Mouse (Mus musculus): ENCODE data around the gene Tmem262. TPM values are rescaled to one million over a fixed set of nuclear protein-coding genes. Genes with fewer than 3 reads are reported as not detected.

The Tmem262 gene
- polyA plus RNA-seq, 1 experiment = 0.13 TPM

DNA sequence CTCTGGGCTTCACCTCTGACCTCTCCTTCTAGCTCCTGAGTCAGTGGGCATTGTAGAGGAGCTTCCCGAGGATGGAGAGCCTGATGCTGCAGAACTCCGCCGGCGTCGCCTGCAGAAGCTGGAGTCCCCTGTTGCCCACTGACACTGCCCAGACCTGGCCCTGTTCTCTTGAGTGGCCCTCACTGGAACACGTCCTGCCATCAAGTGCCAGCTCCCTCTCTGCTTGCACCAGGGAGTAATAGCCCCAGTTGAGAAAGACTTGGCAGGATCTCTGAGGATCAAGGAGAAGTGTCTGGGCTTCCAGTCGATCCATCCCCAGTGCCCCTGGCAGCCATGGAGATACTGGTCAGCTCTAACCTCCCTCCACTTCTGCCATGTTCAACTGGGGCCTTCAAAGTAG, 27.3 kb upstream of the Tmem262 start:
- Histone ChIP-seq H3ac (ENCODE audit: control insufficient read depth, insufficient read length) (no peak overlapping the region), H3K36me3 (ENCODE audit: control insufficient read depth, insufficient read depth) (peaks cover 34% of the 10 kb centered on the region), H3K79me2 (ENCODE audit: control insufficient read depth, insufficient read depth) (peaks cover 45% of the 10 kb centered on the region), H3K4me3 (no peak overlapping the region), H3K4me2 (ENCODE audit: low read depth) (no peak overlapping the region), H3K27me3 (ENCODE audit: control insufficient read depth, insufficient read depth, insufficient read length) (no peaks in the 10 kb centered on the region)
- TF ChIP-seq POLR2A (IDR thresholded peaks at IDR 0.05; ENCODE audit: insufficient read length, low read depth) = peak; percentile 28
- no peak for TF ChIP-seq TCF3 (IDR thresholded peaks at IDR 0.05; ENCODE audit: insufficient read length, low read depth)

GRCm38 (mm10) chr19:6054296-6054695, 25.5 kb upstream of the Tmem262 start:
- TF ChIP-seq MYOD1 (IDR thresholded peaks at IDR 0.05; ENCODE audit: control insufficient read depth in 1 of 3, insufficient read length in 2 of 3, low read depth in 2 of 3) (no peak), MYOG (IDR thresholded peaks at IDR 0.05; ENCODE audit: control insufficient read depth in 1 of 3, insufficient read depth in 1 of 3, insufficient read length in 2 of 3, low read depth in 2 of 3) (no peak), REST (IDR thresholded peaks at IDR 0.05; ENCODE audit: insufficient read depth, insufficient read length) (no peak), USF1 (IDR thresholded peaks at IDR 0.05; ENCODE audit: low read depth) (no peak), POLR2AphosphoS2 (IDR thresholded peaks at IDR 0.05; ENCODE audit: insufficient read length, low read depth) (no peak), TCF3 (IDR thresholded peaks at IDR 0.05; ENCODE audit: insufficient read length, low read depth) (no peak), E2F4 (IDR thresholded peaks at IDR 0.05; ENCODE audit: insufficient read depth) (no peak), SRF (IDR thresholded peaks at IDR 0.05; ENCODE audit: control insufficient read depth, insufficient read length, low read depth) (no peak)
- H3ac ChIP-seq (ENCODE audit: control insufficient read depth, insufficient read length) = no peak overlapping the region
- H3K27me3 ChIP-seq (ENCODE audit: control insufficient read depth, insufficient read depth, insufficient read length) = no peaks in the 10 kb centered on the region
- H3K79me2 ChIP-seq (ENCODE audit: control insufficient read depth, insufficient read depth) = peaks cover 47% of the 10 kb centered on the region
- H3K36me3 ChIP-seq (ENCODE audit: control insufficient read depth, insufficient read depth) = peaks cover 40% of the 10 kb centered on the region
- no peak overlapping the region for H3K4me2 ChIP-seq (ENCODE audit: low read depth)
- no peak overlapping the region for H3K4me3 ChIP-seq

DNA sequence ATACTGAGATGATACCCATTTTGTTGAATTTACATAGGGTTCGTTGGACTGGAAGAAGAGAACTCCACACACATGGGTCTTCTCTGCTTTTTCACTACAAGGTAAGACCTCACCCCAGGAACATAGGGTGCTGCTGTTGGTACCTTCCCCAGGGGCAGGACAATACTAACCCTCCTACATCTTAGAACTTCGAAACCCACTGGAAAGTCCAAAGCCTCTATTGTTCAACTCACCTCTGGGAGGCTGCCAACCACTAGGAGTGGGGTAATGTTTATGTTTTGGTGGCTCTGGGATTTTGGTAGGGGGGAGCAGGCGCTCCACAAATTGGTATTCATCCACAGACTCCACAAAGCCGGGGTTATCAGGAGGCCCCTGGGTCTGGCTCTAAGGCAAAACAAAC, 23.1 kb upstream of the Tmem262 start:
- H3K27me3 ChIP-seq (ENCODE audit: control insufficient read depth, insufficient read depth, insufficient read length) = no peaks in the 10 kb centered on the region
- H3K4me3 ChIP-seq = peak overlapping the region; percentile 96
- H3K79me2 ChIP-seq (ENCODE audit: control insufficient read depth, insufficient read depth) = peaks cover 47% of the 10 kb centered on the region
- peak overlapping the region; percentile 43 for H3ac ChIP-seq (ENCODE audit: control insufficient read depth, insufficient read length)
- no peak for TF ChIP-seq MYOD1 (IDR thresholded peaks at IDR 0.05; ENCODE audit: control insufficient read depth in 1 of 3, insufficient read length in 2 of 3, low read depth in 2 of 3)
- TF ChIP-seq CEBPB (IDR thresholded peaks at IDR 0.05; ENCODE audit: insufficient read depth, poor library complexity, severe bottlenecking) = no peak
- no peak for TF ChIP-seq TCF3 (IDR thresholded peaks at IDR 0.05; ENCODE audit: insufficient read length, low read depth)
- no peak for TF ChIP-seq POLR2AphosphoS2 (IDR thresholded peaks at IDR 0.05; ENCODE audit: insufficient read length, low read depth)
- no peak for TF ChIP-seq MYOG (IDR thresholded peaks at IDR 0.05; ENCODE audit: control insufficient read depth in 1 of 3, insufficient read depth in 1 of 3, insufficient read length in 2 of 3, low read depth in 2 of 3)
- no peak for TF ChIP-seq TCF12 (IDR thresholded peaks at IDR 0.05; ENCODE audit: insufficient read depth, poor library complexity, severe bottlenecking)
- TF ChIP-seq E2F4 (IDR thresholded peaks at IDR 0.05; ENCODE audit: insufficient read depth) = no peak
- no peak for TF ChIP-seq USF1 (IDR thresholded peaks at IDR 0.05; ENCODE audit: low read depth)
- no peak for TF ChIP-seq SRF (IDR thresholded peaks at IDR 0.05; ENCODE audit: control insufficient read depth, insufficient read length, low read depth)
- TF ChIP-seq POLR2A (IDR thresholded peaks at IDR 0.05; ENCODE audit: insufficient read length, low read depth) = no peak
- TF ChIP-seq REST (IDR thresholded peaks at IDR 0.05; ENCODE audit: insufficient read depth, insufficient read length) = no peak
- TF ChIP-seq MAX (IDR thresholded peaks at IDR 0.05; ENCODE audit: low read depth) = no peak
- H3K36me3 ChIP-seq (ENCODE audit: control insufficient read depth, insufficient read depth) = peaks cover 27% of the 10 kb centered on the region
- H3K4me2 ChIP-seq (ENCODE audit: low read depth) = peak overlapping the region; percentile 86

DNA sequence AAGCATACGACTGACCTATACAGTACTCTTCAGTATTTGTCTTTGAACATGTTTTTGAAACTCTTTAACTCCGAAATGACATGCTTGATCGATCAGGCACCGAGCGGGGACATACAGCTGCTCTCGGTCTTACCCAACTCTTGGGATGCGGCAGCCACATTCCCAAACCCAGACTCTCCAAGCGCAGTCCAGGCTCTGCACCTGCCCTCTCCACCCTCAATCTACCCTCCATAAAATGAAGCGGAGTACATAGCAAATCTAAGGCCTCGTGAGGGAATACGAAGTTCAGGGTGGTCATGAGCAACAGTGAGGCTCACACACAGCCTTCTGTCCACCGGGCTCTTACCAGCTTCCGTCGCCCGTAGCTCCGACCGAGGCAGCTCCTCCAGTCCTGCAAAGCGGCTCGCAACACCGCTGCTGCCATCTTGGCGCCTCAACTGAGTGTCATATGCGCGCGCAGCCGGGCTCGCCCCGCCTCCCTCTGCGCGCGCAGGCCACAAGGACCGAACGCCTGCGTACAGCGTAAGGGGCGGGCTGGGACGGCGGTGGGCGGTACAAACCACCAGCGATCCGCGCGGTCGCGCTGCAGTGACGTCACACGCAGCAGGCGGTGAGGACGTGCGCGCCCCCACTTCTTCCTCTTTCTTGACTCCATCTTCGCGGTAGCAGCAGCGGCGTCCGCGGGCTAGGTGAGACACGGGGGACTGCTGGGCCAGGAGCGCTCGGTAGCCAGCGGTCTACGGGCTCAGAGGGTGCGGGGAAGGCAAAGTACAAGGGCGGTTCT, 22.3 kb upstream of the Tmem262 start, which contains the start of the genes Mrpl49 and Fau:
Gene Mrpl49 (minus strand): TSS at position 473 of the 784 bp plus-strand sequence.
Gene Fau (plus strand): TSS at position 532 of the 784 bp plus-strand sequence.
- peak within 1 kb of the TSS; percentile 43 for H3ac ChIP-seq (ENCODE audit: control insufficient read depth, insufficient read length)
- no peaks in the 10 kb centered on the region for H3K27me3 ChIP-seq (ENCODE audit: control insufficient read depth, insufficient read depth, insufficient read length)
- peak within 1 kb of the TSS; percentile 98 for H3K4me2 ChIP-seq (ENCODE audit: low read depth)
- TF ChIP-seq CEBPB (IDR thresholded peaks at IDR 0.05; ENCODE audit: insufficient read depth, poor library complexity, severe bottlenecking) = no peak
- peak in 2 of 3 experiments; percentile 28 to 53 for TF ChIP-seq MYOG (IDR thresholded peaks at IDR 0.05; ENCODE audit: control insufficient read depth in 1 of 3, insufficient read depth in 1 of 3, insufficient read length in 2 of 3, low read depth in 2 of 3)
- peak; percentile 29 for TF ChIP-seq REST (IDR thresholded peaks at IDR 0.05; ENCODE audit: insufficient read depth, insufficient read length)
- no peak for TF ChIP-seq MAX (IDR thresholded peaks at IDR 0.05; ENCODE audit: low read depth)
- TF ChIP-seq POLR2AphosphoS2 (IDR thresholded peaks at IDR 0.05; ENCODE audit: insufficient read length, low read depth) = peak; percentile 91
- TF ChIP-seq MYOD1 (IDR thresholded peaks at IDR 0.05; ENCODE audit: control insufficient read depth in 1 of 3, insufficient read length in 2 of 3, low read depth in 2 of 3) = peak in 1 of 3 experiments; percentile 46
- no peak for TF ChIP-seq E2F4 (IDR thresholded peaks at IDR 0.05; ENCODE audit: insufficient read depth)
- TF ChIP-seq SRF (IDR thresholded peaks at IDR 0.05; ENCODE audit: control insufficient read depth, insufficient read length, low read depth) = peak; percentile 86
- no peak for TF ChIP-seq TCF12 (IDR thresholded peaks at IDR 0.05; ENCODE audit: insufficient read depth, poor library complexity, severe bottlenecking)
- TF ChIP-seq USF1 (IDR thresholded peaks at IDR 0.05; ENCODE audit: low read depth) = no peak
- TF ChIP-seq POLR2A (IDR thresholded peaks at IDR 0.05; ENCODE audit: insufficient read length, low read depth) = peak; percentile 85
- TF ChIP-seq TCF3 (IDR thresholded peaks at IDR 0.05; ENCODE audit: insufficient read length, low read depth) = no peak
- H3K79me2 ChIP-seq (ENCODE audit: control insufficient read depth, insufficient read depth) = peaks cover 55% of the 10 kb centered on the region
- H3K4me3 ChIP-seq = peak within 1 kb of the TSS; percentile 96
- peaks cover 27% of the 10 kb centered on the region for H3K36me3 ChIP-seq (ENCODE audit: control insufficient read depth, insufficient read depth)

Data from myocyte (in vitro differentiated cells).